Mouse (Mus musculus) limb, embryonic 13.5 days (tissue): ENCODE results near the gene Gucy1b1. TPM values are rescaled to one million over a fixed set of nuclear protein-coding genes. Genes with fewer than 3 reads are reported as not detected.
A peak's percentile ranks its signal among the peaks of the same experiment; 100 is the strongest.

Experiments
- ATAC-seq: fragments of 200-750 bp; cut with Nextera tagmentation; 2 replicates; pipeline ENCODE4 v1.8.0; 2017; ENCODE audit warnings: low read depth, moderate number of reproducible peaks, moderate TSS enrichment; ENCODE audit not compliant: low FRiP score
- H3K27ac ChIP-seq: fragments of 300-500 bp; sonication (generic); 2 replicates; pipeline ENCODE4 v1.5.1; 2015; ENCODE audit warnings: inconsistent platforms, mild to moderate bottlenecking, moderate library complexity
- H3K27me3 ChIP-seq: fragments of 300-500 bp; sonication (generic); 2 replicates; pipeline ENCODE4 v1.6.1; 2015; ENCODE audit warnings: mild to moderate bottlenecking, inconsistent platforms
- H3K36me3 ChIP-seq: fragments of 300-500 bp; sonication (generic); 2 replicates; pipeline ENCODE4 v1.6.1; 2015; ENCODE audit warnings: inconsistent platforms, mild to moderate bottlenecking, moderate library complexity
- H3K4me1 ChIP-seq: fragments of 300-500 bp; sonication (generic); 2 replicates; pipeline ENCODE4 v1.6.1; 2015; ENCODE audit warnings: inconsistent platforms
- H3K4me2 ChIP-seq: fragments of 300-500 bp; sonication (generic); replicated peaks from 2 replicates; pipeline ENCODE4 v1.6.1; 2015; ENCODE audit warnings: inconsistent platforms, mild to moderate bottlenecking, moderate library complexity
- H3K4me3 ChIP-seq: fragments of 300-500 bp; sonication (generic); 2 replicates; pipeline ENCODE4 v1.5.1; 2015; ENCODE audit warnings: moderate library complexity, mild to moderate bottlenecking, inconsistent platforms
- H3K9ac ChIP-seq: fragments of 300-500 bp; sonication (generic); 2 replicates; pipeline ENCODE4 v1.6.1; 2015; ENCODE audit warnings: mild to moderate bottlenecking, inconsistent platforms
- H3K9me3 ChIP-seq: fragments of 300-500 bp; sonication (generic); 2 replicates; pipeline ENCODE4 v1.6.1; 2016; ENCODE audit warnings: inconsistent platforms
- WGBS: fragments of 180-500 bp; shearing (Covaris S2); methylation state at CpG from one replicate; pipeline ENCODE4 v1.1.7; 2015; 5-methylcytosine and 5-hydroxymethylcytosine counted together
- polyA plus RNA-seq: library from polyadenylated mRNA; unstranded; fragments of >200 nt; fragmentation: Nextera tagmentation; extraction: Ambion mirVana; gene quantifications from 2 replicates; pipeline ENCODE4 v1.2.1, GENCODE M21; 2015

The Gucy1b1 gene
- 5.8 and 6.0 TPM in 2 replicates for polyA plus RNA-seq

GRCm38 (mm10) chr3:82074201-82074851 is at the start of gene Gucy1b1:
Gene Gucy1b1, minus strand, starts transcription at chr3:82074689.
- peak; percentile 96 for ATAC-seq
- 1% methylated on average over 25 of the region's 25 CpGs for WGBS
- H3K4me3 ChIP-seq = peak within 1 kb of the TSS; percentile 51
- no peak within 1 kb of the TSS for H3K27ac ChIP-seq
- peaks cover 34% of the 10 kb centered on the region for H3K27me3 ChIP-seq
- peak within 1 kb of the TSS; percentile 64 for H3K9ac ChIP-seq
- H3K4me1 ChIP-seq = peaks cover 10% of the 10 kb centered on the region
- H3K9me3 ChIP-seq = no peaks in the 10 kb centered on the region
- H3K36me3 ChIP-seq = no peaks in the 10 kb centered on the region
- peak within 1 kb of the TSS; percentile 97 for H3K4me2 ChIP-seq

- no peaks in the 10 kb centered on the region for H3K36me3 ChIP-seq
- ATAC-seq = no peak
- no peak overlapping the region for H3K9ac ChIP-seq
- H3K4me2 ChIP-seq = no peak overlapping the region
- H3K9me3 ChIP-seq = no peaks in the 10 kb centered on the region
- H3K27me3 ChIP-seq = no peaks in the 10 kb centered on the region
- H3K4me3 ChIP-seq = no peak overlapping the region
- no peak overlapping the region for H3K27ac ChIP-seq
- 89% methylated on average over 1 of the region's 1 CpGs for WGBS
- H3K4me1 ChIP-seq = no peaks in the 10 kb centered on the region
Observed at GRCm38 (mm10) chr3:82118916-82119315, 44.4 kb upstream of the Gucy1b1 start.

- Histone ChIP-seq H3K36me3 (no peaks in the 10 kb centered on the region), H3K4me1 (peaks cover 7% of the 10 kb centered on the region; the same call in 1 of the 2 replicates), H3K4me3 (no peak overlapping the region), H3K27ac (no peak overlapping the region), H3K4me2 (no peak overlapping the region), H3K9ac (no peak overlapping the region), H3K9me3 (no peaks in the 10 kb centered on the region), H3K27me3 (no peaks in the 10 kb centered on the region)
- no peak for ATAC-seq
- WGBS = 61% methylated on average over 2 of the region's 2 CpGs
Observed at GRCm38 (mm10) chr3:82112439-82112838, 38.0 kb upstream of the Gucy1b1 start.

GRCm38 (mm10) chr3:82111986-82112385 is 37.5 kb upstream of the Gucy1b1 start:
- Histone ChIP-seq H3K9me3 (no peaks in the 10 kb centered on the region), H3K4me3 (no peak overlapping the region), H3K27ac (no peak overlapping the region), H3K9ac (no peak overlapping the region), H3K36me3 (no peaks in the 10 kb centered on the region), H3K4me1 (peaks cover 7% of the 10 kb centered on the region; the same call in 1 of the 2 replicates), H3K27me3 (no peaks in the 10 kb centered on the region), H3K4me2 (no peak overlapping the region)
- no peak for ATAC-seq
- 75% methylated on average over 3 of the region's 3 CpGs for WGBS

- H3K9ac ChIP-seq = no peak overlapping the region
- peaks cover 7% of the 10 kb centered on the region; the same call in 1 of the 2 replicates for H3K4me1 ChIP-seq
- no peak overlapping the region for H3K4me3 ChIP-seq
- WGBS = 90% methylated on average over 15 of the region's 15 CpGs
- H3K4me2 ChIP-seq = no peak overlapping the region
- H3K9me3 ChIP-seq = no peaks in the 10 kb centered on the region
- ATAC-seq = no peak
- H3K27ac ChIP-seq = no peak overlapping the region
- no peaks in the 10 kb centered on the region for H3K36me3 ChIP-seq
- no peaks in the 10 kb centered on the region for H3K27me3 ChIP-seq
Observed at GRCm38 (mm10) chr3:82108951-82109350, 34.5 kb upstream of the Gucy1b1 start.

- ATAC-seq = no peak
- H3K4me3 ChIP-seq = no peak overlapping the region
- H3K9me3 ChIP-seq = no peaks in the 10 kb centered on the region
- no peak overlapping the region for H3K9ac ChIP-seq
- no peaks in the 10 kb centered on the region for H3K4me1 ChIP-seq
- no peaks in the 10 kb centered on the region for H3K27me3 ChIP-seq
- no peak overlapping the region for H3K27ac ChIP-seq
- no peak overlapping the region for H3K4me2 ChIP-seq
- H3K36me3 ChIP-seq = no peaks in the 10 kb centered on the region
- 74% methylated on average over 6 of the region's 6 CpGs for WGBS
Observed at GRCm38 (mm10) chr3:82104229-82104628, 29.7 kb upstream of the Gucy1b1 start.

- no peak for ATAC-seq
- peaks cover 5% of the 10 kb centered on the region; the same call in 1 of the 2 replicates for H3K4me1 ChIP-seq
- WGBS = 79% methylated on average over 6 of the region's 6 CpGs
Observed at GRCm38 (mm10) chr3:82099127-82099526, 24.6 kb upstream of the Gucy1b1 start.

GRCm38 (mm10) chr3:82096801-82097200 is 22.3 kb upstream of the Gucy1b1 start:
- WGBS = 46% methylated on average over 2 of the region's 2 CpGs
- no peak; the same call in 1 of the 2 replicates for ATAC-seq
- H3K9ac ChIP-seq = no peak overlapping the region
- H3K4me3 ChIP-seq = no peak overlapping the region
- 0 out of 2 replicates have a peak, but pooled peaks cover 3% of the 10 kb centered on the region for H3K27me3 ChIP-seq
- H3K27ac ChIP-seq = no peak overlapping the region
- no peaks in the 10 kb centered on the region for H3K9me3 ChIP-seq
- H3K36me3 ChIP-seq = no peaks in the 10 kb centered on the region
- peaks cover 5% of the 10 kb centered on the region; the same call in 1 of the 2 replicates for H3K4me1 ChIP-seq
- no peak overlapping the region for H3K4me2 ChIP-seq

More at GRCm38 (mm10) chr3:82099127-82099526, 24.6 kb upstream of the Gucy1b1 start:
- Histone ChIP-seq H3K27ac (no peak overlapping the region), H3K27me3 (0 out of 2 replicates have a peak, but pooled peaks cover 3% of the 10 kb centered on the region), H3K36me3 (no peaks in the 10 kb centered on the region), H3K9ac (no peak overlapping the region), H3K9me3 (no peaks in the 10 kb centered on the region), H3K4me2 (no peak overlapping the region), H3K4me3 (no peak overlapping the region)

GRCm38 (mm10) chr3:82073741-82074181 is 728 bp downstream of the Gucy1b1 start:
- Histone ChIP-seq H3K36me3 (no peaks in the 10 kb centered on the region), H3K4me3 (peak overlapping the region; percentile 51), H3K9ac (peak overlapping the region; percentile 64), H3K4me1 (peaks cover 10% of the 10 kb centered on the region), H3K27ac (no peak overlapping the region), H3K27me3 (peaks cover 34% of the 10 kb centered on the region), H3K9me3 (no peaks in the 10 kb centered on the region), H3K4me2 (peak overlapping the region; percentile 97)
- ATAC-seq = 0 out of 2 replicates have a peak, but pooled peaks have one; percentile 38
- under 1% methylated on average over 34 of the region's 34 CpGs for WGBS

- 52% methylated on average over 5 of the region's 5 CpGs for WGBS
Observed at GRCm38 (mm10) chr3:82067830-82068229, 6.7 kb downstream of the Gucy1b1 start.

GRCm38 (mm10) chr3:82061402-82062180 is 12.9 kb downstream of the Gucy1b1 start:
- no peak overlapping the region for H3K9ac ChIP-seq
- H3K27me3 ChIP-seq = no peaks in the 10 kb centered on the region
- H3K4me3 ChIP-seq = no peak overlapping the region
- ATAC-seq = no peak
- H3K9me3 ChIP-seq = no peaks in the 10 kb centered on the region
- peaks cover 8% of the 10 kb centered on the region; the same call in 1 of the 2 replicates for H3K4me1 ChIP-seq
- H3K36me3 ChIP-seq = no peaks in the 10 kb centered on the region
- H3K4me2 ChIP-seq = no peak overlapping the region
- 48% methylated on average over 9 of the region's 9 CpGs for WGBS
- no peak overlapping the region for H3K27ac ChIP-seq

More at GRCm38 (mm10) chr3:82067830-82068229, 6.7 kb downstream of the Gucy1b1 start:
- no peaks in the 10 kb centered on the region for H3K9me3 ChIP-seq
- no peak overlapping the region for H3K4me2 ChIP-seq
- no peak overlapping the region for H3K27ac ChIP-seq
- no peak overlapping the region for H3K4me3 ChIP-seq
- H3K9ac ChIP-seq = no peak overlapping the region
- H3K27me3 ChIP-seq = peaks cover 12% of the 10 kb centered on the region
- no peaks in the 10 kb centered on the region for H3K36me3 ChIP-seq
- 0 out of 2 replicates have a peak, but pooled peaks cover 5% of the 10 kb centered on the region for H3K4me1 ChIP-seq
- no peak for ATAC-seq

- Histone ChIP-seq H3K9me3 (no peaks in the 10 kb centered on the region), H3K27ac (no peak overlapping the region), H3K4me2 (no peak overlapping the region), H3K9ac (no peak overlapping the region), H3K36me3 (no peaks in the 10 kb centered on the region), H3K4me1 (peaks cover 15% of the 10 kb centered on the region), H3K27me3 (no peaks in the 10 kb centered on the region), H3K4me3 (no peak overlapping the region)
- no peak for ATAC-seq
- WGBS = 36% methylated on average over 5 of the region's 5 CpGs
Observed at GRCm38 (mm10) chr3:82057201-82057600, 17.3 kb downstream of the Gucy1b1 start.
